Mouse (Mus musculus) adrenal gland (tissue): ENCODE data around the gene Slfn9.
"Not testable (repeated sequence)": the region's sequence is repeated elsewhere in the genome, so short reads cannot be mapped to it uniquely, and the experiment has no call there.

Source experiments
- intact Hi-C: fragments of 180-260 bp; cut with DNase I; formaldehyde crosslinking; loops from one replicate; pipeline ENCODE4 v1.15.1; 2025

Slfn9 gene

DNA sequence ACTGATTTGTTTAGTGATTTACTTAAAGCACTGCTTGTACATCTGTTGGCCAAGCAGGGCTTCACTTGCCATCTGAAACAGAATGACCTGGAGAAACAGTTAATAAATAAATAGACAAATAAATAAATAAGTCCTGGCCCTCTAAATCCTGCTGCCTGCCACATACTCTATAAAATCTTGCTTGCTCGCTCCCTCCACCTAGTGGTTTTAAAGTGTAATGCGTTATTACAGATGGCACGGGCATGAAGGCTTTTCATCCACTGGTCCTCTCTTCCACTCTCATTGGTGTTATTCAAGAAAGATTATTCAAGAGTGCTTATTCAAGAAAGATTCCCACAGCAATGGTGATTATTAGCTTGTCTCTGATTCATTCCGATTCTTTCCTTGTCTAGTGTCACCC lies 32.0 kb downstream of the Slfn9 start:
- intact Hi-C loops = loop anchor here (1.0 kb wide), 1 partner anchor 44 kb away; no protein-coding TSS in a partner anchor

DNA sequence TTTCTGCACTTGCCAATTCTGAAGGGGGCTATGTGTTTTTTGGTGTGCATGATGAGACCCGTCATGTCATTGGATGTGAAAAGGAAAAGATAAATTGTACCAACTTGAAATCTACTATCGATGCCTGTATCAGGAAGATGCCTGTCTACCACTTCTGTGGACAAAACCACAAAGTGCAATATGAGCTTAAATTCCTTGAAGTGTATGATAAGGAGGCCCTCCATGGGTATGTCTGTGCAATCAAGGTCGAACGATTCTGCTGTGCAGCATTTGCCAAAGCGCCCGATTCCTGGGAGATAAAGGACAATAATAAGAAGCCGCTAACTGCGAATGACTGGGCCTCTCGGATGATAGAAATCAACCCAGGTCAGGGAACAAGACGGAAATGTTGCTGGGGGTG lies 34.7 kb downstream of the Slfn9 start:
- intact Hi-C loops = no loop called here

DNA sequence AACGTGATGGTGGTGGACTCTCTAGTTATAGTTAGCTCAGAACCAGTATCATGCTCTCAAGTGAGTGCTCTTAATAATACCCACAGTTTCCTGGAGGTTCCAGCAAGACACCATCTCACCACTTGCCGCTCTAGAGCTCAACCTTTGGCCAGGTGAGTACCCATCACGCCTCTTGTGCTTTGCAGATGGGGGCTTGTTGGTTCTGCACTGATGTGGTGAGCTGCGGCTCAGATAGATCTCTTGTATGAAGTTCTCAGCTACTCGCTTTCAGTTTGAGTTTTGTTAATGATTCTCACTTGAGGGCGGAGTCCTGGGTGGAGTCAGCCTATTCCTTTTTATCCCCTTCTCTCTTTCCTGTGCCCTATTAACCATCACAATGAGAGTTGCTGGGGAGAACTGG lies 37.0 kb downstream of the Slfn9 start:
- intact Hi-C loops = no loop called here

DNA sequence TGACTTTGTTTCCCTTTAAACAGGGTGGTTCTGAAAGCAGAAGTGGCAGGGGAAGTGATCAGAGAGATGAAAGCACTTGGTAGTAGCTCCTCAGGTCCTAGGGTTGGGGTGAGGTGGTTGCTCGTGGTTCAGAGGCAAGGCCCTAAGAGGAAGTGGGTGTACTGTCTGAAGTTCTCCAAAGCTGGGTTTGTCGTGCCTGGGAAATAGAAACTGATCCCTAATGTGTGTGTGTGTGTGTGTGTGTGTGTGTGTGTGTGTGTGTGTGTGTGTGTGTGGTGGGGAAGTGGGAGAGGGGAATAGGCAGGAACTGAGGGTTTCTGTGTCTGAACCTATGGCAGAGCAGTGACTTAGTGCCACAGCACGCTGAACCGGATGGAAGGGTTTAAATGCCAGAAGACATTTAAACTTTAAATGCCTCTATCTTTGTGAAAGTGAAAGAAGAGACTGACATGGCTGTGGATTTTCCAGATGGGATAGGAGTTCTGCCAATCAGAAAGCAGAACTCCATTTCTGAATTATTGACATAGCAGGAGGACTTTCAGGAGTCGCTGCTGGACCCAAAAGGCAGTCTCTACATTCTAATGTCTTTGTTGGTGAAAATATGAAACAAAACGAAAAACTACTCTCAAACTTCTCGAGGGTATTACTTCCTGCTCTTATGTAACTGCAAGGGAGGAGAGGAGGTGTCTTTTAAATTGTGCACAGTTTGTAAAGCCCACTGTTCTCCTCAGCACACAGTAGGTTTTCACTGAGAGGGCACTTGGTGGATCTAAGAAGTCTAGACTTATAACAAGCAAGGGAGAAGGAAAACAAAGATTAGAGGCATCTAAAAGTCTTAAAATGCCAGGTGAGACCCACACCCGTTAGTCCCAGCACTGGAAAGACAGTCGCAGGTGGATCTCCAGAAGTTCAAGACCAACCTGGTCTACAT lies 38.8 kb downstream of the Slfn9 start:
- intact Hi-C loops = no loop called here

DNA sequence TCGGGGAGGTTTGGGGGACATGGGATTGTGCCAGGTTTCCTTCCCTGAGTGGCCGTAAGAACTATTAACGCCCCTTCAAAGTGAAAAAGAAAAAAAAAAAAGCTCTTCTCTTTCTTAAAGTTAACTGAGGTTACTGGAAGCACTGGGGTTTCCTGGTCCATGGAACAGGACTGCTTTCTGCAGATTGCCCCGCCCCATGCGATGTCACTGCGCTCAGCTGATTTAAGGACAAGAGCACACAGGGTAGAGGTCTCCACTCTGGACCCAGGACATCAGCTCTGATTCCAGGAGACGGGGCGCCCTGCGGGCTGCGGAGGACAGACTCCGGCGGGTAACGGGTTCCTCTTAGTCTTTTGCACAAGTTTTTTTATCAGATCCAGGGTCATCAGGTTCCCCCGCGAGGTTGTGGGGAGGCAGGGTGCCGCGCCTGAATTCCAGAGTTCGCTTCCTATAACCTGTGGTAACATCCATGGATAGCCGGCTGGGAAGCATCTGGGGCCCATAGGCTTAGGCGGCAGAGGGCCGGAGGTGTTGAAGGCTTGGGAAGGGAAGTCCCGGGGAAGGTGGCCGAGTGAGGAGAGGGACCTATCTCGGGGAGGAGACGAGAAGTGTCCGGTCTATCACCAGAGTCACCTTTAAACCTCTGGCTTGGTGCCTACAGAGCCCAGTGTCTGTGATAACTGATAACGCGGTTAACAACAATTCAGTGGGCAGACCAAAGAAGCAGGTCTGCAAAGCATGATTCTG lies 39.6 kb downstream of the Slfn9 start:
- intact Hi-C loops = no loop called here

DNA sequence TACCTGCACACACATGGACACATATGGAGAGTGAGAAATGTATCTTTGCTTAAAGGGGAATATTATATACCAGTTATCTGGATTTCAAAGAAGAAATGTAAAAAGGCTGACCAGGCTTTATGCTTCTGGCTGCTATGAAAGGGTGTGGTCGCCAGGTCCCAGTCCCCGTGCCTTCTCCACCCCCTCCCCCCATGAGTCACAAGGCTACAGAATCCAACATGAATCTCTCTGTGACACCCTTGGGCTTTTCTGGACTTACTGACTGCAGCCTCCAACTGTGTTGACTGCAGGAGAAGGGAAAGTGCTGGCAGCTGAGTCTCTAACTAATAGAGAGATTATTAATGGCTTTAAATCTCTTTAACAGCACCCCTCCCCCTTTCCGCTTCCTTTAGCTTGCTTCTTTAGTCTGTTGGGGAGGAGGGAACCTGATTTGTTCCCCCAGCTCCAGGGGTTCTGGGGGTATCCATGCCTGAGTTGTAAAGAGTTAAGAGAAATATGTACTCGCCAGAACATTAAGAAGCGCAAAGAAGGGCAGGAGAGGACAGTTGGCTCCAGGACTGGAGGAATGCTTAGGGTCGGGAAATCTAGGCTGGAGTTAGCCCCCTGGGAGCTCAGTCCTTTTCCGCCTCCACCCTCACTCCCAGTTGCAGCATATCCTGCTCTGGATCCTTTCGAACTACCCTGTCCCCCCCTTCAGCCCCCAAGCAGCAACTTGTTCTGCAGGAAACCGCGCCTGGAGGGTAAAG lies 40.7 kb downstream of the Slfn9 start, which contains the start of gene Slfn5:
Slfn5 (plus strand) TSS at position 614 of the 746 bp plus-strand sequence.
- intact Hi-C loops = no loop called here

DNA sequence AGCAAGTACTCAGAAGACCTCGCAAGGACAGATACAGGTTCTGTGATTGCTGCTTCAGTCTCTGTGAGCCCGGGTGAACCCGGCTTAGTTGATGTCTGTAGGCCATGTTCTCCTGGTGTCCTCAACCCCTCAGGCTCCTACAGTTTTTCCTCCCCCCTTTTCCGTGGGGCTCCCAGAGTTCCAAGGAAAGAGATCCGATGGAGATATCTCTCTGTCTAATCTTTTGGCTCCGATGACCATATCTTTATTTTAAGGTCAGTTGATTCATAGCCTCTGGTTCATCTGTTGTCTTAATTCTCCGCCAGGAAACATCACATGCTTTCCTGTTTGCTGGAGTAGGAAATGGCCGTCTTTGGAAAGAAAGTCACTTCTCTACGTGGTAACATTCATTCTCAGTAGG lies 42.6 kb downstream of the Slfn9 start:
- intact Hi-C loops = no loop called here

DNA sequence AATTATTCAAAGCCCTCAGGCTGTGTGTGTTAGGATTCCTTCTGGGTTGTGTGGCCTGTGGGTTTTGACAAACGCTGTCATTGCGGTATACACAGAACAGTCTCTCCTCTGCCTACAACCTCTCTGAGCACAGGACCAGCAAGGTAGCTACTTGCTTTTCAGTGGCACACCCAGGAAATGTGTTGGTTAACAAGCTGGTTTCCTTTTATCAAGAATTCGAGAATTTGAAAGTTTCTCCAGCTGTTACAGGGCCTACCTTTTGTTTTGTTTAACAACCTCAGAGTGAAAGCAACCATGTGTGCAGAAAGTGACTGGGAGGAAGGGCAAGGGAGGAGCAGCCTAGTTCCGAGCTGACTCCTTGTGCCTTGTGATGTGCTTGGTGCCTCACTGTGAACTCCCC lies 44.2 kb downstream of the Slfn9 start:
- intact Hi-C loops = no loop called here

DNA sequence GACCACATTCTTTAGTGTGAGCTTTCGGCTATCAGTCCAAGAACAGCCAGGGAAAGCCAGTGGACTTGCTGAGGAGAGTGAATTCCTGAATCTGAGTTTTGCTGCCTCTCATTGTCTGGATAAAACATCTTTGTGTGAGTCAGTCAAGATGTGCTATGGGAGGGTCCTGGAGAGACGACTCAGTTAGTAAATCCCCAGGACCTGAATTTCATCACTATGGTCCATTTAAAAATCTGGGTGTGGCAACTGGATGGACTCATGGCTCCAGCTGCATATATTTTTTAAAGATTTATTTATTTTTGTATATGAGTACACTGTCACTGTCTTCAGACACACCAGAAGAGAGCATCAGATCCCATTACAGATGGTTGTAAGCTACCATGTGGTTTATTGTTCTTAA lies 46.0 kb downstream of the Slfn9 start:
- intact Hi-C loops = no loop called here

DNA sequence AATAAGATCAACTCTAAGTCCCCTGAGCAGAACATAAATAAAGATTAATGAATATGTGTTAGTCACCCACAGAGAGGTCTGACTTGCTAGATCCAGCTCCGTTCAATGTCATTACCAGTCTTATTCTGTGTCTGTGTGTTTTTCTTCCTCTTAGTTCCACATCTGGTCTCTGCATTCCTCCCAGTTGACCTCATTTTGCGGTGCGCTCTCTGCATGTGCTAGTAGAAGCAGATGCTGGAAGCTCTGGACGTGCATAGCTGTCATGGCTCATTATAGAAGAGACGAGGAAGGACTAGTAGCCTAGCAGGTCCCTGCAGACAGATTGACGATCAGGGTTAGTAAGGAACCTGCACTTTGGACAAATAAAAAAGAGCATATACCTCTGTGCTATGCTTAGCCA lies 48.3 kb downstream of the Slfn9 start:
- intact Hi-C loops = no loop called here

DNA sequence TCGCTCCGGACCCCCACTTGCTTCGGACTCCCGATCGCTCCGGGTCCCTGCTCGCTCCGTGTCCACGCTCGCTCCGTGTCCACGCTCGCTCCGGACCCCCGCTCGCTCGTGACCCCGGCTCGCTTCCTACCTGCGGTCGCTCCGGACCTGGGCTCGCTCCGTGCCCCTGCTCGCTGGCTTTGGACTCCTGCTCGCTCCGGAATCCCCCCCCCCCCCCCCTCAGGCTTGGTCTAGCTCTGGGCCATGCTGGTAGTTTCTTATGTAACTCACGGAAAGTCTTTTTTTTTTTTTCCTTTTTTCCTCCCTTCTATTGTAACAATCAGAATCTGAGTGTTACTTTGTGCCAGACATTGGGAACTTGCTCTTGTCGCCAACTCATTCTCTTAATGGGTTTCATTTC lies 58.4 kb downstream of the Slfn9 start:
- intact Hi-C loops = no loop called here

DNA sequence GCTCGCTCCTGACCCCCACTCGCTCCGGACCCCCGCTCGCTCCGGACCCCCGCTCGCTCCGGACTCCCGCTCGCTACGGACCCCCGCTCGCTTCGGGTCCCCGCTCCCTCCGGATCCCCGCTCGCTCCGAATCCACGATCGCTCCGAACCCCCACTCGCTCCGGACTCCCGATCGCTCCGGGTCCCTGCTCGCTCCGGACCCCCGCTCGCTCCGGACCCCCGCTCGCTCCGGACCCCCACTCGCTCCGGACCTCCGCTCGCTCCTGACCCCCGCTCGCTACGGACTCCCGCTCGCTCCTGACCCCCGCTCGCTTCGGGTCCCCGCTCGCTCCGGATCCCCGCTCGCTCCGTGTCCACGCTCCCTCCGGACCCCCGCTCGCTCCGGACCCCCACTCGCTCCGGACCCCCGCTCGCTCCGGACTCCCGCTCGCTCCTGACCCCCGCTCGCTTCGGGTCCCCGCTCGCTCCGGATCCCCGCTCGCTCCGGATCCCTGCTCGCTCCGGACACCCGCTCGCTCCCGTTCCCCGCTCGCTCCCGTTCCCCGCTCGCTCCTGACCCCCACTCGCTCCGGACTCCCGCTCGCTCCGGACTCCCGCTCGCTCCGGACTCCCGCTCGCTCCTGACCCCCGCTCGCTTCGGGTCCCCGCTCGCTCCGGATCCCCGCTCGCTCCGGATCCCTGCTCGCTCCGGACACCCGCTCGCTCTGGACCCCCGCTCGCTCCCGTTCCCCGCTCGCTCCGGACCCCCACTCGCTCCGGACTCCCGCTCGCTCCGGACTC lies 59.8 kb downstream of the Slfn9 start:
- intact Hi-C loops = not testable (repeated sequence)

DNA sequence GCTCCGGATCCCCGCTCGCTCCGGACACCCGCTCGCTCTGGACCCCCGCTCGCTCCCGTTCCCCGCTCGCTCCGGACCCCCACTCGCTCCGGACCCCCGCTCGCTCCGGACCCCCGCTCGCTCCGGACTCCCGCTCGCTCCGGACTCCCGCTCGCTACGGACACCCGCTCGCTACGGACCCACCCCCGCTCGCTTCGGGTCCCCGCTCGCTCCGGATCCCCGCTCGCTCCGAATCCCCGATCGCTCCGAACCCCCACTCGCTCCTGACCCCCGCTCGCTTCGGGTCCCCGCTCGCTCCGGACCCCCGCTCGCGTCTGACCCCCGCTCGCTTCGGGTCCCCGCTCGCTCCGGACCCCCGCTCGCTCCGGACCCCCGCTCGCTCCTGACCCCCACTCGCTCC lies 60.5 kb downstream of the Slfn9 start:
- intact Hi-C loops = not testable (repeated sequence)

DNA sequence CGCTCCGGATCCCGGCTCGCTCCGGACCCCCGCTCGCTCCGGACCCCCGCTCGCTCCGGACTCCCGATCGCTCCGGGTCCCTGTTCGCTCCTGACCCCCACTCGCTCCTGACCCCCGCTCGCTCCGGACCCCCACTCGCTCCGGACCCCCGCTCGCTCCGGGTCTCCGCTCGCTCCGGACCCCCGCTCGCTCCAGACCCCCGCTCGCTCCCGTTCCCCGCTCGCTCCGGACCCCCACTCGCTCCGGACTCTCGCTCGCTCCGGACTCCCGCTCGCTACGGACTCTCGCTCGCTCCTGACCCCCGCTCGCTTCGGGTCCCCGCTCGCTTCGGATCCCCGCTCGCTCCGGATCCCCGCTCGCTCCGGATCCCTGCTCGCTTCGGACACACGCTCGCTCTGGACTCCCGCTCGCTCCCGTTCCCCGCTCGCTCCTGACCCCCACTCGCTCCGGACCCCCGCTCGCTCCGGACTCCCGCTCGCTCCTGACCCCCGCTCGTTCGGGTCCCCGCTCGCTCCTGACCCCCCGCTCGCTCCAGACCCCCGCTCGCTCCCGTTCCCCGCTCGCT lies 61.2 kb downstream of the Slfn9 start:
- intact Hi-C loops = not testable (repeated sequence)

DNA sequence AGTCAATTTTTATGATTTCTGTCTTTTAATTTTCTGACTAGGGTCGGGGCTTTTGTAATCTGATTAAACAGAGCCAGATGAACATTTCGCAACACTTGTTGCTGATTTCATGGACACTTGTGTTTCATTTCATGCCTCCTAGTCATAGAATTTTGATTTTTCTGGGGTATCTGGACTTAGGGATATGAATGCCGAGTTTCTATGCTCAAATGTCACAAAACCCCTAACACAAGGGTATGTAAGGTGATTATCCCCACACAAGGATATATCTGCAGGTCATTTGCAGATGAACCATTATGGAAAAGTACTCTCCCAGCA lies 62.0 kb downstream of the Slfn9 start:
- intact Hi-C loops = no loop called here

DNA sequence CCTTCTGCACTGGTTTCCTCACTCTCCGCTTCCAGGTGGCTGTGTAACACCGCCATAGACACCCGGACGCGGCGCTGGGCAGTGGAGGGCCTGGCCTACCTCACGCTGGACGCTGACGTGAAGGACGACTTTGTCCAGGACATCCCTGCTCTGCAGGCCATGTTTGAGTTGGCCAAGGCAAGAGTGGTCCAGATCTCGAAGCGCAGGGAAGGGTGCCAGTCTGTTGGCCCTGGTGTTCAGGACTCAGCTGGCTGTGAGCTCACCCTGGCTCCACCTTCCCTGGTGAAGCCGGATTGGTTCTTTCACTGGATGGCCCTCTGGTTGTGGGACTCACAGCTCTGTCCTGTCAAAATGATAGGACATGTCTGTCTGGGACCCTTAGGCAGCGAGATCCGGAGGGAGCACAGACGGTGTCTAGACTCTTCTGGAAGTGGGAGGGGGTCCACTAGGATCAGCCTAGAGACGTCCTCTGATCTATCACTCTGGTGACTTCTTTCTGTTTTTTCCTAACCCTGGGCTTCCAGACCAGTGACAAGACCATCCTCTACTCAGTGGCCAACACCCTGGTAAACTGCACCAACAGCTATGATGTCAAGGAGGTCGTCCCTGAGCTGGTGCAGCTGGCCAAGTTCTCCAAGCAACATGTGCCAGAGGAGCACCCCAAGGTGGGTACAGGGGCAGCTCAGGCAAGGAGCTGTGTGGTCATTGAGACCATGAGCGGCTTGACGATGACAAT lies 62.6 kb downstream of the Slfn9 start:
- intact Hi-C loops = no loop called here
